Mouse (Mus musculus): Measurements from ENCODE around the gene Serinc2.

DNA sequence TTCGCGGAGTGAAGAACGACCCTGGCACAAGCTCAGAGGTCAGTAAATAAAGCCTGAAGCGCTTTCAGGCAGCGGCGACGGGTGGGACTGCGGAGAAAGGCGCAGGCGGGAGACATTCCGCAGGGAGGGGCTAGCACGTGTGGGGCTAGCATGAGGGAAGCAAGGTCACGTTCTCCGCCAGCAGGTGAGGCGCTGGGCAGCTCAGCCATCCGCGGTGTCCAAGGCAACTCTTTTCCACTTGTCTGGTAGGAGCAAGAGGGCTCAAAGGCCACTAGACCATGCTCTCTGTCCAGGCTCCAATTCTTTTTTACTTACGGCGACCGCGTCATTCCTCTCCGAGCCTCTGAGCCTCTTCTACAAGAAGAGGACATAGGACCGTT lies 28.8 kb upstream of the Serinc2 start:
- TF ChIP-seq GATA1 (IDR thresholded peaks at IDR 0.05; ENCODE audit: low read length) (no peak), TAL1 (IDR thresholded peaks at IDR 0.05; ENCODE audit: low read length) (no peak)
